Mouse (Mus musculus): Measurements from ENCODE around the gene Pum1.

DNA sequence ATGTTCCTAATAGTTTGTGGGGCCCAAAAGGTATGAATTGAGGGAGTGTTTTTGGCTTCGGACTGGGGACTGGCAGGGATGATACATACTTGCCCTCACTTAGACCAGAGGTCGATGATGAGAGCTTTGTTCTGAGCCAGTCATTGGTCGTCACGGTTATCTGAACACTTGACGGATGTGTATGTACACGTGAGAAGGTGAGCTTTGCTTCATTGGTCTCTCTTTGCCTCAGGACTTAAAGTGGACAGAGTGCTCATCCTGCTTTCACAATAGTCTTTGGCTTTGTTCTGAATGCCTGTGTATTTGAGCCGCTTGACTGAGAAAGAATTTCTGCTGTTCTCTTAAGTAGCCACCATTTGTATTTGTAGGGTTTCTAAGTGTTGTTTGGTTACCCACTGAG lies 86.4 kb downstream of the Pum1 start:
- TF ChIP-seq CTCF (IDR thresholded peaks at IDR 0.05; ENCODE audit: low read depth) (no peak), EP300 (IDR thresholded peaks at IDR 0.05; ENCODE audit: low read depth) (no peak)
